Mouse (Mus musculus) neural tube, embryonic 15.5 days (tissue): ENCODE measurements around the gene Dlg2. TPM values are rescaled to one million over a fixed set of nuclear protein-coding genes. Genes with fewer than 3 reads are reported as not detected.

ENCODE experiments used
- ATAC-seq: fragments of 200-750 bp; cut with Nextera tagmentation; 2 replicates; pipeline ENCODE4 v1.8.0; 2017; ENCODE audit warnings: mild to moderate bottlenecking, moderate TSS enrichment, moderate library complexity; ENCODE audit not compliant: low FRiP score
- H3K27ac ChIP-seq: fragments of 300-500 bp; sonication (generic); replicated peaks from 2 replicates; pipeline ENCODE4 v1.5.1; 2015; ENCODE audit warnings: mild to moderate bottlenecking, inconsistent platforms
- H3K27me3 ChIP-seq: fragments of 300-500 bp; sonication (generic); replicated peaks from 2 replicates; pipeline ENCODE4 v1.6.1; 2015; ENCODE audit warnings: inconsistent platforms
- H3K36me3 ChIP-seq: fragments of 300-500 bp; sonication (generic); 2 replicates; pipeline ENCODE4 v1.6.1; 2015; ENCODE audit warnings: inconsistent platforms
- H3K4me1 ChIP-seq: fragments of 300-500 bp; sonication (generic); 2 replicates; pipeline ENCODE4 v1.6.1; 2015; ENCODE audit warnings: inconsistent platforms
- H3K4me2 ChIP-seq: fragments of 300-500 bp; sonication (generic); 2 replicates; pipeline ENCODE4 v1.6.1; 2015; ENCODE audit warnings: inconsistent platforms, mild to moderate bottlenecking, moderate library complexity
- H3K4me3 ChIP-seq: fragments of 300-500 bp; sonication (generic); replicated peaks from 2 replicates; pipeline ENCODE4 v1.5.1; 2015; ENCODE audit warnings: mild to moderate bottlenecking, inconsistent platforms
- H3K9ac ChIP-seq: fragments of 300-500 bp; sonication (generic); replicated peaks from 2 replicates; pipeline ENCODE4 v1.6.1; 2015; ENCODE audit warnings: mild to moderate bottlenecking, inconsistent platforms
- H3K9me3 ChIP-seq: fragments of 300-500 bp; sonication (generic); replicated peaks from 2 replicates; pipeline ENCODE4 v1.6.1; 2016; ENCODE audit warnings: inconsistent platforms
- whole genome bisulfite sequencing: fragments of 180-500 bp; shearing (Covaris S2); methylation state at CpG from one replicate; pipeline ENCODE4 v1.1.7; 2015; ENCODE audit warnings: mixed read lengths; 5-methylcytosine and 5-hydroxymethylcytosine counted together
- polyA plus RNA-seq: library from polyadenylated mRNA; unstranded; fragments of >200 nt; fragmentation: Nextera tagmentation; extraction: Ambion mirVana; gene quantifications from 2 replicates; pipeline ENCODE4 v1.2.1, GENCODE M21; 2015

Gene Dlg2
- polyA plus RNA-seq, 1 experiment from 2014 or later: 29.9 TPM

DNA sequence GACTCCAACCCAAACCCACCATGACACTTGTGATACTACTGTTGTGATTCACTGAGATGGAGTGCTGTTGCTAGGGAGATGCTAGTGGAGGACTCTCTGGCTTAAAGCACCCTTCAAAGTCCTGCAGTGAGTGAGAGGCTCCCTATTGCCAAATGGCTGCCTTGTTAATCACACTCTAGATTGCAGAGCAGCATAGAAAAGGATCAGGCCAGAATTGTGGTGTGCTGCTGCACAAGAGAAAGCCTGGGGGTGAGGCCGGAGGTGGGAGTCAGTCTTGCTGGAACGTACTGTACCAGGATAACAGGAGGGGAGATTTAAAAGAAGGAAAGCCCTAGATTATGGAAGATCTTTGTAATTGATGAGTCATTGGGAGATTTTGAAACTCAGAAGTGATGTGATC, 1094.5 kb downstream of the Dlg2 start:
- Histone ChIP-seq H3K27ac (no peak overlapping the region), H3K27me3 (no peaks in the 10 kb centered on the region), H3K4me3 (no peak overlapping the region), H3K4me1 (no peaks in the 10 kb centered on the region), H3K4me2 (no peak overlapping the region), H3K9ac (no peak overlapping the region), H3K9me3 (no peaks in the 10 kb centered on the region), H3K36me3 (no peaks in the 10 kb centered on the region)
- 88% methylated on average over 2 of the region's 2 CpGs for whole genome bisulfite sequencing
- ATAC-seq: no peak

DNA sequence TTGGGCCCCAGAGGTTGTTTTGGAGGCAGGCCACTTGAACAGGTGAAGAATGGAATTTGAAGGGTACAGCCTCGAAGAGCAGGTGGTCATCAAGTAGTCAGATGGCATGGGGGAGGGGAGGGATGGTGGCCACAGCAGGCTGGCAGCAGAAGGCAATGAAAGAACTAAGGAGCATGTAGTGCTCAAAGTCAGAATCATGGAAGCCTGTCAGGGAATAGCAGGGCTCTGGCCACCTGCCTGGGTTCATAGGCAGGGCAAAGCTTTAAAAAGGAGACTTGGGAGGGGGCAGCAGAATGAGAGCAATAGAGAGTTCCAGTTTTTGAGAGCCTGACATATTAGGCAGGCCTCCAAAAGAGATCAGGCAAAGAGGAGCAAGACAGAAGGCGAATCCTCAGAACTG, 1096.2 kb downstream of the Dlg2 start:
- no peaks in the 10 kb centered on the region for H3K36me3 ChIP-seq
- no peak for ATAC-seq
- no peaks in the 10 kb centered on the region for H3K9me3 ChIP-seq
- H3K9ac ChIP-seq: no peak overlapping the region
- no peak overlapping the region for H3K4me3 ChIP-seq
- WGBS: 59% methylated on average over 2 of the region's 2 CpGs
- H3K4me2 ChIP-seq: no peak overlapping the region
- H3K4me1 ChIP-seq: no peaks in the 10 kb centered on the region
- H3K27me3 ChIP-seq: no peaks in the 10 kb centered on the region
- no peak overlapping the region for H3K27ac ChIP-seq

DNA sequence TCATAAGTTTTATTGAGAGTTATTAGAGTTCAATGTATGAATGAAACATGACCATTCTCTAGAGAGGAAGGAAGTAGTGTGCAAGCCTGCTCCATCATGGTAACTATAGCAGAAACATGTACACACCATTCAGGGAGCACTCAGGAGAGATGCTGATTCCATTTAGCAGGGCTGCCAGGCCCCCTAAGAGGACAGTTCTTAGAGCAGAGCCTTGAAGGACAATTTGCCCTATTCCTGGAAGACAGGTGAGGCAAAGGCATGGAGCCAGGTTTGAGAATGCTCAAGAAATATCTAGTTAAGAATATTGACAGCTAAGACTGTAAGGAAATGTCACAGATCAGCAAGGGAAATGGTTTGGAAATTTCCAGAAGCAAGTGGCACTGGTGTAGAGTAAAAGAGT, 1096.8 kb downstream of the Dlg2 start:
- no peaks in the 10 kb centered on the region for H3K9me3 ChIP-seq
- H3K4me3 ChIP-seq: no peak overlapping the region
- H3K4me2 ChIP-seq: no peak overlapping the region
- no peaks in the 10 kb centered on the region for H3K36me3 ChIP-seq
- H3K27me3 ChIP-seq: no peaks in the 10 kb centered on the region
- no peaks in the 10 kb centered on the region for H3K4me1 ChIP-seq
- H3K9ac ChIP-seq: no peak overlapping the region
- H3K27ac ChIP-seq: no peak overlapping the region
- ATAC-seq: no peak

DNA sequence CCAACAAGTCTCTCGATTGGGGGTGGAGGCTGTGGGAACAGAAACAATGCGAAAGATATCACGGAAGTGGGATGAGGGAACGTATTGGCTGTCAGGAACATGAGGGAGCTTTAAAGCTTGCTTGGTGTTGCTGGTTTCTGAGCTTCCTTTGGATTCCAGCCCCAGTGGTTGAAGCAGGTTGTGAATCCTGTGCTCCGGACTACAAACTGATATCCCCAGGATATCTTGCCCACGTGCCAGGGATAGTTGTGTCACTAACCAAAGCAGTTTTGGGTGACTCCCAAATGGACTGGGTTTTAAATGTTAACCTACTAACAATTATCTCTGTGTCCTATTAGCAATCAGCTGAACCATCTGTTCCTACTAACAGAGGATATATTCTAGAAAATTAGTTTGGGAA, 1099.7 kb downstream of the Dlg2 start:
- no peaks in the 10 kb centered on the region for H3K9me3 ChIP-seq
- WGBS: 86% methylated on average over 6 of the region's 6 CpGs

DNA sequence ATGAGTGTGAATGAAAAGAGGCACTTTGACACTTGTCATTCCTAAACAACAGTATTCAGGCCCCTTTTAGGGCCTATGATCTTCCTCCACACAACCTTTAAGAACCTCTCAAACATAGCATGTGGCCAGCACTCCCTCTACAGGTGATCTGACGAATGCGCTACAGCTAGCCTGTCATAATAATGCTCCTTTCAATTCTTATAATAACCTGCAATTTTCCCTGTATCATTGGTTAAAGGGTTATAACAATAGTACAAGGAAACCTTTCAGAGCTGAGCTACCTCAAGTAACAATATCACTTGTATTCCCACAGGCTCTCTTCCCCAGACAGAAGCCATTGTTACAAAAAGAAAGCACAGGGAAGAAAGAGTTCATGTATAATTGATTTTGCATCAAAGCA, 1105.7 kb downstream of the Dlg2 start:
- Histone ChIP-seq H3K4me1 (no peaks in the 10 kb centered on the region), H3K9me3 (no peaks in the 10 kb centered on the region), H3K4me3 (no peak overlapping the region), H3K9ac (no peak overlapping the region), H3K27ac (no peak overlapping the region), H3K27me3 (no peaks in the 10 kb centered on the region), H3K4me2 (no peak overlapping the region), H3K36me3 (no peaks in the 10 kb centered on the region)
- WGBS: 80% methylated on average over 2 of the region's 2 CpGs
- ATAC-seq: no peak

More for the DNA sequence above, 1099.7 kb downstream of the Dlg2 start:
- Histone ChIP-seq H3K27ac (no peak overlapping the region), H3K4me3 (no peak overlapping the region), H3K36me3 (no peaks in the 10 kb centered on the region), H3K4me2 (no peak overlapping the region), H3K9ac (no peak overlapping the region), H3K4me1 (no peaks in the 10 kb centered on the region), H3K27me3 (no peaks in the 10 kb centered on the region)
- ATAC-seq: no peak

DNA sequence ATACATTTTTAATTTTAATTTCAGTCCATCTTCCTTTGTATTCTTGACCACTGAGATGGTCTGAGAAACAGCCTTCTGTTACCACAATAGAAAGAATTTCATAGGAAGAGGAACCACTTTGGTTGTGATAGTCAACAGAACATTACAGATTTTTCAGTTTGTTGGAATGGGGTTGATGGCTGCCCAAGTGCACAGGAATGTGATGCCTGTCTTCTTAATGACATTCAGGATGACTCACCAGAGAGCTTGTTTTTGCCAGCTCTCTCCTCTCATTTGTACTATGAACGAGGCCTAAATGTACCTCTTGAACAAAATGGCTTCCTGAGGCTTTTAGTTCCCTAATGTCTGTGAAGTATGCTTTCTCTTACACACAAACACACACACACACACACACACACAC, 1107.1 kb downstream of the Dlg2 start:
- no peak for ATAC-seq
- 43% methylated on average over 1 of the region's 1 CpGs for WGBS
- Histone ChIP-seq H3K27ac (no peak overlapping the region), H3K4me3 (no peak overlapping the region), H3K4me2 (no peak overlapping the region), H3K9ac (no peak overlapping the region), H3K36me3 (no peaks in the 10 kb centered on the region), H3K4me1 (no peaks in the 10 kb centered on the region), H3K27me3 (no peaks in the 10 kb centered on the region), H3K9me3 (no peaks in the 10 kb centered on the region)

DNA sequence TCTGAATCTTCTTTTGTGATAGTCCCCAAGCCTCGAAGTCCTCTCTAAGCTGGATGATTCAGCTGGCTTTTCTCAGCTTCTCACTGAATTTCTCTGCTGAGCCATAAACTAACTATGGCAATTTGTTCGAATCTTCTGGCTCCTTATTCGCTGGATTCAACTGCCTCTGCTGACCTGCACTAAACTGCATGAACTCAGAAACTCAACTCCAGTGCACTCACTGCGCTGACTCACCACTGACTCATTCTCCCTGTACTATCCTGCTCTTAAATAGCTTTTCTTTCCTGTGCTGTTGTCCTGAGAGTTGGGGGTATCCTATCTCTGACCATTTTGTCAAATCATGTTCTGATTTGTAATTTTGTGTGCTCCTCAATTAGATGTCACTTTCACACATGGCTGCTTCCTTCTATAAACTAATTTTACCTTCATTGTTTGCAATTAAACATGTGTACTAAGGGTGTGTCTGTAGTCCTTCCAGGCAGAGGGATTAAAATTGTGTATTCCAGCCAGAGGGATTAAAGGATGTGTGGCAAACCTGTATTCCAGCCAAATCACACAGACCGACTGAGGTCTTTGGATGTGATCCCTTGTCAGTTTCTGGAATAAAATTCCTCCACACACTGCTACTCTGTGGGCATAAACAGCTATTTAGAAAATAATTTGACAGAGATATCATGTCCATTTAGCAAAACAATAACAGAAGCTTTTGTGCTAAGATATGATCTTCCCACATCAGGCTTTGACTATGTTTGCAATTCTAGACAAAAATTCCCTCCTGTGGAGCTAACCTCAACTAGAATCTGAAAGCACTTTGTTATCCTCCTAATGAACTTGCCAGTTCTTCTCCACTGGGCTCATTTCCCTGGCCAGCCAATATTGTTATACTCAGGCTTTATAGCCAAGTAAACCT, 1115.0 kb downstream of the Dlg2 start:
- no peak overlapping the region for H3K27ac ChIP-seq
- no peaks in the 10 kb centered on the region for H3K36me3 ChIP-seq
- no peak overlapping the region for H3K9ac ChIP-seq
- no peaks in the 10 kb centered on the region for H3K9me3 ChIP-seq
- peak; percentile 59; the same call in 1 of the 2 replicates for ATAC-seq
- H3K27me3 ChIP-seq: no peaks in the 10 kb centered on the region
- no peaks in the 10 kb centered on the region for H3K4me1 ChIP-seq
- H3K4me3 ChIP-seq: no peak overlapping the region
- WGBS: 70% methylated on average over 5 of the region's 5 CpGs
- no peak overlapping the region for H3K4me2 ChIP-seq

DNA sequence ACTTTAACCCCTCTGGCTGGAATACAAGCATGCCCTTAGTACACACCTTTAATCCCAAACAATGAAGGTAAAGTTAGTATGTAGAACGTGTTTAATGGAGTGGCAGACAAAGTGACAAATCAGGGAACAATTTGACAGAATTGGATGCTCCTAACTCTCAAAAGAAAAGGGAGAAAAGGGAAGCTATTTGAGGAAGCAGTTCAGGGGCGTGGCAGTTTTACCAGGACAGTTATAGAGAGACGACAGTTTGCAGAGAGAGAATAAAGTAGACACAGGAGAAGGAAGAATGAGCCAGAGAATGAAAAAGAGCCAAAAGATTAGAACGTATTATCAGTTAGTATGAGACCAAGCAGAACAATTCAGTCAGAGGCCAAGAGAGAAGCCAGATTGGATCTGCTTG, 1122.1 kb downstream of the Dlg2 start:
- no peak for ATAC-seq
- Histone ChIP-seq H3K9me3 (no peaks in the 10 kb centered on the region), H3K27me3 (no peaks in the 10 kb centered on the region), H3K36me3 (no peaks in the 10 kb centered on the region), H3K4me3 (no peak overlapping the region), H3K9ac (no peak overlapping the region), H3K4me2 (no peak overlapping the region), H3K27ac (no peak overlapping the region), H3K4me1 (peaks cover 3% of the 10 kb centered on the region; the same call in 1 of the 2 replicates)
- WGBS: 73% methylated on average over 4 of the region's 4 CpGs

DNA sequence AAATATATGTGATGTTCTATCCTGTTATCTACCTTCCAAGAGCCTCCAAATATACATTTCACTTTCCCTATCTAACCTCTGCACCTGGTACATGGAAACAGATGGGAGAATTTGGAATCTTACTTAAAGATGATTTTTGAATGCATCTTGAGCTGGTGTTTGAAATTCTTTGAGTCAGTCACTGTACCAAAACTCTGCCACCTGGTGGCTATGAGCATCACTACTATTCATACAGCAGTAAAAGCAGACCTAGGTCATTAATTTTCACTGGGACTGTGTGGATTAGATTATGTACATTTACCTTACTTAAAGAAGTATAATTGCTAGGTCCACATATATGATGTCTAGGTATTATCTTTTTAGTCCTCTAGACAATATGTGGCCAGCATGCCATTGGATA, 1124.8 kb downstream of the Dlg2 start:
- Histone ChIP-seq H3K9ac (no peak overlapping the region), H3K4me2 (no peak overlapping the region), H3K4me1 (peaks cover 3% of the 10 kb centered on the region; the same call in 1 of the 2 replicates), H3K27ac (no peak overlapping the region), H3K27me3 (no peaks in the 10 kb centered on the region), H3K4me3 (no peak overlapping the region), H3K9me3 (no peaks in the 10 kb centered on the region), H3K36me3 (no peaks in the 10 kb centered on the region)
- no peak for ATAC-seq

DNA sequence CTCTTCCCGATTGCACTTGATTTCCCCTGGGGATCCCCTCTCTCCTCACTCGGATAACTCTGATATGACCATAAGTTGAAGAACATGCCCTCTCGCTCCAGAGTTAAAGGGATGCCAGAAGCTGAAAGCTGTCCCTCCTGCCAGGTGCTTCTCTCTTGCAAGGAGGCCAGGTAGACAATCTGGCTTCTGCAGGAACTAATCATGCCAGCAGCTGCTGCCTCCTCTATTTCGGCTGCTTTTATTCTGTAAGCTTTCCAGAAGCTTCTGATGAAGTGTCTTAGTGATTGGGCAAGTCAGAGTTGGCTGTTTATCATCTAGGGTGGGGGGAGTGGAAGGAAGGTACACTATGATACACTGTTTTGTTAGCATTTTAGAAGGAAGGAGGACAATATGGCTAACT, 1127.1 kb downstream of the Dlg2 start:
- no peaks in the 10 kb centered on the region for H3K27me3 ChIP-seq
- H3K9ac ChIP-seq: no peak overlapping the region
- no peaks in the 10 kb centered on the region for H3K9me3 ChIP-seq
- no peak overlapping the region for H3K27ac ChIP-seq
- no peak for ATAC-seq
- 55% methylated on average over 4 of the region's 4 CpGs for WGBS
- H3K4me1 ChIP-seq: peaks cover 3% of the 10 kb centered on the region; the same call in 1 of the 2 replicates
- H3K36me3 ChIP-seq: no peaks in the 10 kb centered on the region
- H3K4me2 ChIP-seq: no peak overlapping the region
- H3K4me3 ChIP-seq: no peak overlapping the region

DNA sequence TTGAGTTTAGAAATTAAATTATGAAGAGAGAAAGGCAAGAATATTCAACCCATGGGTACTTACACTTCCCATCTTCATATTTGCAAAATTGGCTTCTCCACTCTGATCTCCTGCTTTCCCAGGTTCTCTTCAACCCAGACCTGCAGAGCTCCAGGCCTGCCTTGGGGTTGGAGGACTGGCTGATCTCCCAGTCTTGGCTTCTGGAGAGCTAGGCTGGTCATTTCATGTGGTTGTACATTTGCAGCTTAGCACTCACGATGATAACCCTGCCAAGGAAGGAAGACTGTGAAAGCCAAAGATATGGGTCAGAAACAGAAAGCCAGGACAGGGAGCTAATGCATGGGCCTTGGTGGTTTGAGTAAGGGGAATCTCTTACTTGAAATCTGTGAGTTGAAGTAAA, 1176.6 kb downstream of the Dlg2 start:
- Histone ChIP-seq H3K4me3 (no peak overlapping the region), H3K9me3 (no peaks in the 10 kb centered on the region), H3K36me3 (no peaks in the 10 kb centered on the region), H3K27me3 (no peaks in the 10 kb centered on the region), H3K9ac (no peak overlapping the region), H3K4me1 (no peaks in the 10 kb centered on the region), H3K27ac (no peak overlapping the region), H3K4me2 (no peak overlapping the region)
- 88% methylated on average over 1 of the region's 1 CpGs for whole genome bisulfite sequencing
- no peak for ATAC-seq

DNA sequence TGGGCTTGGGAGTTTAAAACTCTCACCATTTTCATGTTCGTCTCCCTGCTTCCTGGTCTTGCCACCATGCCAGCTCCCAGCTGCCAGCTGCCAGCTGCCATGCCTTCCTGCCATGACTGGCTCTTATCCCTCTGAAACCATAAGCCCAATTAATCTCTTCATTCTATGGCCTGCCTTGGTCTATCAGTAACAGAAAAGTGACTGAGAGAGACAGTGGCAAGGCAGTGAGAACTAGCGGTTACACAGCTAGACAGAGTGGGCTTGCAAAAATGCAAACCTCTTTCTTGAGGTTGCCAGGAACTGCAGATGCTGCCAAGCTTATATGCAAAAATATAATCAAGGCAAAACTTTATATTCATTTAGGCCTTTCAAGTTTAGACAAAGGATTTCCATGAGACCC, 1183.0 kb downstream of the Dlg2 start:
- Histone ChIP-seq H3K27me3 (no peaks in the 10 kb centered on the region), H3K4me1 (no peaks in the 10 kb centered on the region), H3K27ac (no peak overlapping the region), H3K4me2 (no peak overlapping the region), H3K4me3 (no peak overlapping the region), H3K9me3 (no peaks in the 10 kb centered on the region), H3K36me3 (no peaks in the 10 kb centered on the region), H3K9ac (no peak overlapping the region)
- WGBS: 65% methylated on average over 2 of the region's 2 CpGs
- ATAC-seq: no peak
